Mouse (Mus musculus) G1E (cell line): Measurements from ENCODE around the gene Spns2. TPM values are rescaled to one million over a fixed set of nuclear protein-coding genes. Genes with fewer than 3 reads are reported as not detected.

ENCODE experiments used
- ATAC-seq: 2 replicates; pipeline ENCODE4 v1.8.0; 2016; ENCODE audit warnings: mild to moderate bottlenecking; ENCODE audit not compliant: insufficient number of reproducible peaks, poor library complexity, low FRiP score, severe bottlenecking; ENCODE audit errors: extremely low read depth
- DNase-seq: peaks from one replicate; pipeline ENCODE4 v3.0.0; 2012; ENCODE audit warnings: low spot score
- H3K27me3 ChIP-seq: 2 replicates; pipeline ENCODE4 v1.6.1; 2012; ENCODE audit warnings: mild to moderate bottlenecking, low read length, inconsistent platforms; ENCODE audit not compliant: insufficient read depth
- H3K36me3 ChIP-seq: replicated peaks from 2 replicates; pipeline ENCODE3; 2012; ENCODE audit warnings: mild to moderate bottlenecking, inconsistent platforms
- H3K4me1 ChIP-seq: 2 replicates; pipeline ENCODE4 v1.6.1; 2012; ENCODE audit warnings: low read depth, low read length, inconsistent platforms, mixed read lengths; ENCODE audit not compliant: insufficient read depth
- H3K4me3 ChIP-seq: 2 replicates; pipeline ENCODE4 v1.5.1; 2012; ENCODE audit warnings: low read depth, mild to moderate bottlenecking, inconsistent platforms, low read length, moderate library complexity, mixed read lengths
- H3K9me3 ChIP-seq: replicated peaks from 2 replicates; pipeline ENCODE4 v1.6.1; 2012; ENCODE audit warnings: inconsistent platforms
- CTCF ChIP-seq: IDR thresholded peaks from 2 replicates; pipeline ENCODE4 v1.5.1; 2012; ENCODE audit warnings: low read depth, low read length, inconsistent platforms, mixed read lengths
- GATA1 ChIP-seq: IDR thresholded peaks from 2 replicates; pipeline ENCODE4 v1.6.1; 2012; ENCODE audit warnings: borderline replicate concordance, low read length, inconsistent platforms, mixed read lengths
- GATA2 ChIP-seq: IDR thresholded peaks from 2 replicates; pipeline ENCODE4 v1.6.1; 2012; ENCODE audit warnings: low read depth, low read length, inconsistent platforms, borderline replicate concordance
- POLR2AphosphoS5 ChIP-seq: IDR thresholded peaks from 2 replicates; pipeline ENCODE4 v1.6.1; 2012; ENCODE audit warnings: low read depth, low read length, inconsistent platforms; ENCODE audit not compliant: insufficient replicate concordance
- TAL1 ChIP-seq: conservative IDR thresholded peaks from 2 replicates; pipeline ENCODE4 v1.6.1; 2012; ENCODE audit warnings: low read depth, low read length, inconsistent platforms, mixed read lengths
- polyA plus RNA-seq: library from polyadenylated mRNA; stranded (reverse); fragments of >175 nt; gene quantifications from 2 replicates; pipeline ENCODE4 v1.2.3, GENCODE M21; 2012
- total RNA-seq, 2 experiments: library from RNA; stranded (forward) in 1 of 2; stranded (reverse) in 1 of 2; fragments of 200-1000 nt in 1 of 2; fragments of >200 nt in 1 of 2; fragmentation: Nextera tagmentation in 1 of 2; gene quantifications; 2 replicates each; pipeline ENCODE4 v1.2.3; 2014 to 2017

Spns2 gene
- total and polyA plus RNA-seq, 3 experiments: 29.3 to 129 (median 113) TPM

DNA sequence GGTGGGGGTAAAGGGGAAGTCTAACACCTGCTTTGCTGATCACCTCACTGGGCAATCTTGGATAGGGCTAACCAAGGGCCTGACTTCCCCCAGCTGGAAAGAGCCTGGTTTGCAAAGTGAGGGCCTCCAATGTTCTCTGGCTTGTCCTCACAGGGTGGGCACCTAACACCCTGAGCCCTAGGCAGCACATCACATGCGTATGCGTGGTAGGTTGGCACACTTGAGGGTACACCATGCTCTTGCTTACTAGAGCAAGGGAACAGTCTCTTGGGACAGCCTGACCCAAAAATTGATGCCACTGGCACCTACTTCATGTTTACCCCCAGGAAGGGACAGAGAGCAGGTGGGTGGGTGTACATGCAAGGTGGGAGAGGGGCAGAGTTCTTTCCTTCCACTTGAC is 2.0 kb downstream of the Spns2 start:
- Histone ChIP-seq H3K36me3 (peaks cover 44% of the 10 kb centered on the region), H3K27me3 (peaks cover 2% of the 10 kb centered on the region; the same call in 1 of the 2 replicates), H3K4me3 (peak overlapping the region; percentile 94), H3K9me3 (no peaks in the 10 kb centered on the region), H3K4me1 (peaks cover 81% of the 10 kb centered on the region)
- DNase-seq (no peak), ATAC-seq (no peak)
- TF ChIP-seq CTCF: no peak
- TF ChIP-seq GATA2: no peak
- no peak for TF ChIP-seq TAL1
- no peak for TF ChIP-seq POLR2AphosphoS5
- TF ChIP-seq GATA1: no peak

DNA sequence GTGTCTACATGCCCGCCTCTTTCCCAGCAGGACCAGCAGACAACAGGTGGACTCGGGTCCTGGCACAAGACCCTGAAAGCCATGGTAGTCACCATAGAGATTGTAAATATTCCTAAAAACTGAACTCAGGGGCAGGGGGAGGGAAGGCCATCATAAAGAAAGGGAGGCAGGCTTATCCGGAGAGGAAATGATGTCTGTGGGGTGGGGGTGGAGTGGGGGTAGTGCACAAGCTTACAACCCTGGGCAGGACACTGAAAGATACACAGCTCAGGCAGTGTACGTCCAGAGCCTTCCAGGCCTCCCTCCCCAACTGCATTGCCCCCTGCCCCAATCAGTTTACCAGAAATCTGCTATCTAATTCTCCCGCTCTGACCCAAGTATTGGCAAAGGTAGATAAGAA is 2.5 kb downstream of the Spns2 start:
- no peak for TF ChIP-seq POLR2AphosphoS5
- TF ChIP-seq TAL1: peak; percentile 33; the same call in 1 of the 2 replicates
- ATAC-seq (0 out of 2 replicates have a peak, but pooled peaks have one; percentile 4), DNase-seq (no peak)
- H3K27me3 ChIP-seq: peaks cover 2% of the 10 kb centered on the region; the same call in 1 of the 2 replicates
- H3K4me3 ChIP-seq: peak overlapping the region; percentile 94
- no peaks in the 10 kb centered on the region for H3K9me3 ChIP-seq
- H3K36me3 ChIP-seq: peaks cover 49% of the 10 kb centered on the region
- H3K4me1 ChIP-seq: peaks cover 86% of the 10 kb centered on the region

- Histone ChIP-seq H3K27me3 (no peaks in the 10 kb centered on the region), H3K4me3 (peak overlapping the region; percentile 64; the same call in 1 of the 2 replicates), H3K36me3 (peaks cover 60% of the 10 kb centered on the region), H3K9me3 (no peaks in the 10 kb centered on the region), H3K4me1 (peaks cover 87% of the 10 kb centered on the region)
- ATAC-seq (no peak), DNase-seq (no peak)
- TF ChIP-seq CTCF (no peak), GATA1 (no peak), GATA2 (no peak), POLR2AphosphoS5 (no peak), TAL1 (no peak)
These were observed 3.7 kb downstream of the Spns2 start for GRCm38 (mm10) chr11:72485960-72486359.

- Histone ChIP-seq H3K9me3 (no peaks in the 10 kb centered on the region), H3K36me3 (peaks cover 68% of the 10 kb centered on the region), H3K4me1 (peaks cover 87% of the 10 kb centered on the region), H3K27me3 (no peaks in the 10 kb centered on the region), H3K4me3 (peak overlapping the region; percentile 64; the same call in 1 of the 2 replicates)
- DNase-seq (no peak), ATAC-seq (no peak)
- TF ChIP-seq POLR2AphosphoS5 (no peak), GATA1 (no peak), CTCF (no peak), TAL1 (no peak), GATA2 (no peak)
These were observed 4.5 kb downstream of the Spns2 start for GRCm38 (mm10) chr11:72485157-72485556.

GRCm38 (mm10) chr11:72484549-72484948 is 5.2 kb downstream of the Spns2 start:
- H3K9me3 ChIP-seq: no peaks in the 10 kb centered on the region
- H3K4me3 ChIP-seq: peak overlapping the region; percentile 64; the same call in 1 of the 2 replicates
- ATAC-seq: no peak
- peaks cover 90% of the 10 kb centered on the region for H3K4me1 ChIP-seq
- TF ChIP-seq GATA1: no peak
- DNase-seq: no peak
- H3K27me3 ChIP-seq: no peaks in the 10 kb centered on the region
- peaks cover 74% of the 10 kb centered on the region for H3K36me3 ChIP-seq

GRCm38 (mm10) chr11:72481952-72482351 is 7.8 kb downstream of the Spns2 start:
- Histone ChIP-seq H3K9me3 (no peaks in the 10 kb centered on the region), H3K27me3 (no peaks in the 10 kb centered on the region), H3K4me3 (peak overlapping the region; percentile 66; the same call in 1 of the 2 replicates), H3K36me3 (peaks cover 94% of the 10 kb centered on the region), H3K4me1 (peaks cover 96% of the 10 kb centered on the region)
- DNase-seq: no peak
- peak; percentile 91 for TF ChIP-seq TAL1
- no peak for TF ChIP-seq GATA1
- no peak for TF ChIP-seq CTCF
- TF ChIP-seq GATA2: no peak
- peak; percentile 65 for ATAC-seq

- Histone ChIP-seq H3K36me3 (peaks cover 95% of the 10 kb centered on the region), H3K9me3 (no peaks in the 10 kb centered on the region), H3K27me3 (no peaks in the 10 kb centered on the region), H3K4me3 (peak overlapping the region; percentile 66; the same call in 1 of the 2 replicates), H3K4me1 (peaks cover 96% of the 10 kb centered on the region)
- no peak for ATAC-seq
- no peak for DNase-seq
- no peak for TF ChIP-seq TAL1
- TF ChIP-seq GATA2: no peak
- no peak for TF ChIP-seq POLR2AphosphoS5
- no peak for TF ChIP-seq GATA1
- no peak for TF ChIP-seq CTCF
These were observed 8.4 kb downstream of the Spns2 start for GRCm38 (mm10) chr11:72481313-72481712.
